Mouse (Mus musculus) stomach, postnatal 0 days (tissue): ENCODE data around the gene Cass4. TPM values are rescaled to one million over a fixed set of nuclear protein-coding genes. Genes with fewer than 3 reads are reported as not detected.

ENCODE experiments used
- ATAC-seq: fragments of 200-750 bp; cut with Nextera tagmentation; 2 replicates; pipeline ENCODE4 v1.8.0; 2017; ENCODE audit not compliant: low FRiP score, low TSS enrichment
- DNase-seq: peaks from one replicate; pipeline ENCODE4 v3.0.0-alpha.2; 2016; ENCODE audit warnings: low spot score
- H3K27ac ChIP-seq: fragments of 300-500 bp; sonication (generic); replicated peaks from 2 replicates; pipeline ENCODE4 v1.5.1; 2014; ENCODE audit warnings: mild to moderate bottlenecking, control low read depth
- H3K27me3 ChIP-seq: fragments of 300-500 bp; sonication (generic); 2 replicates; pipeline ENCODE4 v1.6.1; 2014; ENCODE audit warnings: low read length; ENCODE audit not compliant: control insufficient read depth, insufficient read depth
- H3K36me3 ChIP-seq: fragments of 300-500 bp; sonication (generic); 2 replicates; pipeline ENCODE4 v1.6.1; 2014; ENCODE audit warnings: low read length, mixed read lengths; ENCODE audit not compliant: control insufficient read depth, insufficient read depth
- H3K4me1 ChIP-seq: fragments of 300-500 bp; sonication (generic); replicated peaks from 2 replicates; pipeline ENCODE4 v1.6.1; 2014; ENCODE audit warnings: antibody characterized with exemption; ENCODE audit not compliant: control insufficient read depth, insufficient read depth
- H3K4me2 ChIP-seq: fragments of 300-500 bp; sonication (generic); replicated peaks from 2 replicates; pipeline ENCODE4 v1.6.1; 2014; ENCODE audit warnings: low read depth, mild to moderate bottlenecking, control low read depth, moderate library complexity
- H3K4me3 ChIP-seq: fragments of 300-500 bp; sonication (generic); 2 replicates; pipeline ENCODE4 v1.5.1; 2014; ENCODE audit warnings: low read depth, low read length, control low read depth
- H3K9ac ChIP-seq: fragments of 300-500 bp; sonication (generic); 2 replicates; pipeline ENCODE4 v1.6.1; 2014; ENCODE audit warnings: mild to moderate bottlenecking, low read length, control low read depth, mixed read lengths
- H3K9me3 ChIP-seq: fragments of 300-500 bp; sonication (generic); 2 replicates; pipeline ENCODE4 v1.6.1; 2016; ENCODE audit warnings: low read length; ENCODE audit not compliant: control insufficient read depth
- CTCF ChIP-seq: IDR thresholded peaks from 2 replicates; pipeline ENCODE4 v1.5.1; 2016; ENCODE audit warnings: antibody characterized with exemption, low read depth, mild to moderate bottlenecking, moderate library complexity
- EP300 ChIP-seq: optimal IDR thresholded peaks from 2 replicates; pipeline ENCODE3; 2016; ENCODE audit warnings: antibody characterized with exemption
- WGBS: fragments of 180-500 bp; shearing (Covaris S2); extraction: QIAGEN DNeasy Blood & Tissue Kit; methylation state at CpG from one replicate; pipeline ENCODE4 v1.1.7; 2014; 5-methylcytosine and 5-hydroxymethylcytosine counted together
- polyA plus RNA-seq: library from polyadenylated mRNA; unstranded; fragments of >200 nt; fragmentation: Nextera tagmentation; extraction: Ambion mirVana; gene quantifications from 2 replicates; pipeline ENCODE4 v1.2.1, GENCODE M21; 2015

Gene Cass4
- polyA plus RNA-seq, 1 experiment from 2014 or later: 0.18 TPM

DNA sequence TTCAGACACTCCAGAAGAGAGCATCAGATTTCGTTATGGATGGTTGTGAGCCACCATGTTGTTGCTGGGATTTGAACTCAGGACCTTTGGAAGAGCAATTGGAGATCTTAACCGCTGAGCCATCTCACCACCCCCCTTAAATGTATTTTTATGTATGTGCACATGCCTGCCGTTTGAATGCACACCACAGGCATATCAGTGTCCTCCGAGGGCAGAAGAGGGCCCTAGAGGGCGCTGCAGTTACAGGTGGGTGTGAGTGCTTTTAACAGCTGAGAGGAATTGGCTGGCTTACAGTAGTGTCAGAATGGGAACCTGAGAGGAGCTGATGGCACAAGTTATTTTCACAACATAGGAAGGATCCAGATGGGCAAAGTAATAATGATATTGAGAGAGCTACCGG, 81.4 kb downstream of the Cass4 start:
- no peak overlapping the region for H3K4me2 ChIP-seq
- 33% methylated on average over 6 of the region's 6 CpGs for WGBS
- H3K27me3 ChIP-seq: no peaks in the 10 kb centered on the region
- H3K27ac ChIP-seq: no peak overlapping the region
- H3K9me3 ChIP-seq: no peaks in the 10 kb centered on the region
- H3K36me3 ChIP-seq: no peaks in the 10 kb centered on the region
- H3K4me3 ChIP-seq: no peak overlapping the region
- TF ChIP-seq EP300: no peak
- TF ChIP-seq CTCF: peak; percentile 69
- no peaks in the 10 kb centered on the region for H3K4me1 ChIP-seq
- DNase-seq: peak; percentile 62
- H3K9ac ChIP-seq: no peak overlapping the region
- ATAC-seq: no peak

- H3K4me3 ChIP-seq: no peak overlapping the region
- 29% methylated on average over 10 of the region's 10 CpGs for WGBS
- ATAC-seq (peak; percentile 15; the same call in 1 of the 2 replicates), DNase-seq (no peak)
- H3K27ac ChIP-seq: no peak overlapping the region
- H3K9ac ChIP-seq: no peak overlapping the region
- no peaks in the 10 kb centered on the region for H3K9me3 ChIP-seq
- no peaks in the 10 kb centered on the region for H3K4me1 ChIP-seq
- TF ChIP-seq CTCF: no peak
- TF ChIP-seq EP300: no peak
- no peak overlapping the region for H3K4me2 ChIP-seq
- H3K36me3 ChIP-seq: no peaks in the 10 kb centered on the region
- H3K27me3 ChIP-seq: no peaks in the 10 kb centered on the region
Measured at GRCm38 (mm10) chr2:172476707-172477260, 83.2 kb downstream of the Cass4 start.

- TF ChIP-seq CTCF: no peak
- no peak for TF ChIP-seq EP300
- no peaks in the 10 kb centered on the region for H3K9me3 ChIP-seq
- WGBS: 39% methylated on average over 3 of the region's 3 CpGs
- no peaks in the 10 kb centered on the region for H3K4me1 ChIP-seq
- H3K27me3 ChIP-seq: no peaks in the 10 kb centered on the region
- H3K9ac ChIP-seq: no peak overlapping the region
- no peak overlapping the region for H3K4me3 ChIP-seq
- DNase-seq: no peak
- H3K4me2 ChIP-seq: no peak overlapping the region
- no peak overlapping the region for H3K27ac ChIP-seq
- H3K36me3 ChIP-seq: no peaks in the 10 kb centered on the region
- no peak for ATAC-seq
Measured at GRCm38 (mm10) chr2:172477350-172477749, 83.8 kb downstream of the Cass4 start.

DNA sequence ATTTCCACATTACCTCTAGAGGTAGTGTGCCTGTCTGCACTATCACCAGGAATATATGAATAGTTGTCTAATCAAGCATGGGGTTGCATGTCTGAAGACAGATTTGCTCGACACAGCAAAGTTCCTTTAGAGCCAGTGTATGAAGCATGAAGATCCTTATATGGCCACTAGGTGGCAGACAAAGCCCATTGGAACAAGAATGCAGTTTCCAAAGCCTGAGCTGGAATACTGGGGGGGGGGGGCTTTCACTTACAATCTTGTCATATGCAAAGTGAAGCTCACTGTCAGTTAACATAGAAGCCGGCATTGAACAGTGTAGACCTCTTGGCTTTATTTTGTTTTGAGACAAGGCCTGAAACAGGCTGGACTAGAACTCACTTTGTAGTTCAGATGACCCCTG, 84.3 kb downstream of the Cass4 start:
- H3K36me3 ChIP-seq: no peaks in the 10 kb centered on the region
- no peak overlapping the region for H3K4me2 ChIP-seq
- no peak overlapping the region for H3K4me3 ChIP-seq
- WGBS: 2% methylated on average over 2 of the region's 2 CpGs
- TF ChIP-seq EP300 (no peak), CTCF (peak; percentile 92)
- H3K9me3 ChIP-seq: no peaks in the 10 kb centered on the region
- H3K27me3 ChIP-seq: no peaks in the 10 kb centered on the region
- DNase-seq: peak; percentile 29
- no peaks in the 10 kb centered on the region for H3K4me1 ChIP-seq
- H3K27ac ChIP-seq: no peak overlapping the region
- ATAC-seq: no peak
- H3K9ac ChIP-seq: no peak overlapping the region

DNA sequence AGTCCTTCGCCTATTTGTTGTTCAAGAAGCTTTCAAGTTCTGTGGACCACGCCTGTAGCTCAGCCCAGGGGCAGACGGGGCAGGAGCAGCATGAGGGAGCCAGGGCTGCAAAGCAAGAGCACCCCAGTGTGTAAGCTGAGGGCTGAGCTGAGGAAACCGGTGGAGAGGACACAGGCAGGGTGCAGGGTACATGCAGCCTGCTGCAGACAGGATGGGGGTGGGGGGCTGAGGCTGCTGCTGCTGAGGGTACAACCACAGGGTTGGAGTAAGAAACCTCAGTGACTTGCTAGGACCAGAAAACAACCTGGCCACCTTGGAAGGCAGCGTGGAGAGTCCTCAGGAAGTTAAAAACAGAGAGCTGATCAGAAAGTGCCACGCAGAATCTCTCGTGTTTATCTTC, 86.7 kb downstream of the Cass4 start:
- no peak for TF ChIP-seq EP300
- Histone ChIP-seq H3K4me3 (no peak overlapping the region), H3K27ac (no peak overlapping the region), H3K4me1 (no peaks in the 10 kb centered on the region), H3K4me2 (no peak overlapping the region), H3K9me3 (no peaks in the 10 kb centered on the region), H3K9ac (no peak overlapping the region), H3K27me3 (no peaks in the 10 kb centered on the region), H3K36me3 (no peaks in the 10 kb centered on the region)
- WGBS: 59% methylated on average over 7 of the region's 7 CpGs
- ATAC-seq (no peak), DNase-seq (no peak)

- TF ChIP-seq CTCF (no peak), EP300 (no peak)
- no peak overlapping the region for H3K4me2 ChIP-seq
- H3K9me3 ChIP-seq: no peaks in the 10 kb centered on the region
- no peaks in the 10 kb centered on the region for H3K36me3 ChIP-seq
- no peaks in the 10 kb centered on the region for H3K4me1 ChIP-seq
- WGBS: 78% methylated on average over 16 of the region's 16 CpGs
- H3K9ac ChIP-seq: no peak overlapping the region
- no peak for DNase-seq
- H3K4me3 ChIP-seq: no peak overlapping the region
- no peak overlapping the region for H3K27ac ChIP-seq
- no peaks in the 10 kb centered on the region for H3K27me3 ChIP-seq
- ATAC-seq: no peak
Measured at GRCm38 (mm10) chr2:172481654-172482385, 88.2 kb downstream of the Cass4 start.

Other genes starting within 250 kb of the Cass4 start
- gene Mc3r, start 145.3 kb upstream of the Cass4 start, polyA plus RNA-seq: not detected in 2 replicates
- 23.9 and 25.7 TPM in 2 replicates for gene Fam210b, start 48.2 kb upstream of the Cass4 start, polyA plus RNA-seq
- 18.9 and 24.1 TPM in 2 replicates for gene Aurka, start 23.3 kb upstream of the Cass4 start, polyA plus RNA-seq
- gene Cstf1, start 23.1 kb upstream of the Cass4 start, polyA plus RNA-seq: 19.9 TPM in 2 replicates
- gene Rtf2, start 46.8 kb downstream of the Cass4 start, polyA plus RNA-seq: 79.7 and 81.1 TPM in 2 replicates
- gene Gcnt7, start 64.8 kb downstream of the Cass4 start, polyA plus RNA-seq: 0.38 and 0.44 TPM in 2 replicates
- 0.15 and 0.33 TPM in 2 replicates for gene Fam209, start 78.7 kb downstream of the Cass4 start, polyA plus RNA-seq
- gene Tfap2c, start 155.8 kb downstream of the Cass4 start, polyA plus RNA-seq: 9.7 and 12.5 TPM in 2 replicates